Mouse (Mus musculus): ENCODE measurements around the gene Nupl2.

The Nupl2 gene

GRCm38 (mm10) chr5:24164789-24165445, at the start of gene Nupl2:
Gene Nupl2 (plus strand): TSS chr5:24164963.
- peak; percentile 85 for DNase-seq (ENCODE audit: low spot score)

GRCm38 (mm10) chr5:24122221-24122620, 42.5 kb upstream of the Nupl2 start:
- DNase-seq (ENCODE audit: low spot score): no peak

- no peak for DNase-seq (ENCODE audit: low spot score)
These were observed 40.6 kb upstream of the Nupl2 start for GRCm38 (mm10) chr5:24124175-24124574.

GRCm38 (mm10) chr5:24124579-24125276, 40.0 kb upstream of the Nupl2 start:
- no peak for DNase-seq (ENCODE audit: low spot score)

- DNase-seq (ENCODE audit: low spot score): no peak
These were observed 38.7 kb upstream of the Nupl2 start for GRCm38 (mm10) chr5:24125910-24126636.

GRCm38 (mm10) chr5:24126967-24127366, 37.8 kb upstream of the Nupl2 start:
- no peak for DNase-seq (ENCODE audit: low spot score)

- no peak for DNase-seq (ENCODE audit: low spot score)
These were observed 17.8 kb upstream of the Nupl2 start for GRCm38 (mm10) chr5:24146964-24147363.

- no peak for DNase-seq (ENCODE audit: low spot score)
These were observed 12.6 kb upstream of the Nupl2 start for GRCm38 (mm10) chr5:24152199-24152598.

GRCm38 (mm10) chr5:24156774-24157173, 8.0 kb upstream of the Nupl2 start:
- DNase-seq (ENCODE audit: low spot score): no peak

- DNase-seq (ENCODE audit: low spot score): no peak
These were observed 2.5 kb downstream of the Nupl2 start for GRCm38 (mm10) chr5:24167263-24167662.

GRCm38 (mm10) chr5:24169881-24170280, 5.1 kb downstream of the Nupl2 start:
- no peak for DNase-seq (ENCODE audit: low spot score)

- no peak for DNase-seq (ENCODE audit: low spot score)
These were observed 7.3 kb downstream of the Nupl2 start for GRCm38 (mm10) chr5:24172092-24172491.

- DNase-seq (ENCODE audit: low spot score): no peak
These were observed 16.9 kb downstream of the Nupl2 start for GRCm38 (mm10) chr5:24181514-24182295.

GRCm38 (mm10) chr5:24182296-24182734, 17.6 kb downstream of the Nupl2 start:
- no peak for DNase-seq (ENCODE audit: low spot score)

GRCm38 (mm10) chr5:24183096-24183495, 18.3 kb downstream of the Nupl2 start:
- no peak for DNase-seq (ENCODE audit: low spot score)

- DNase-seq (ENCODE audit: low spot score): no peak
These were observed 19.2 kb downstream of the Nupl2 start for GRCm38 (mm10) chr5:24184011-24184410.

- DNase-seq (ENCODE audit: low spot score): no peak
These were observed 23.7 kb downstream of the Nupl2 start for GRCm38 (mm10) chr5:24188476-24188875.

- DNase-seq (ENCODE audit: low spot score): no peak
These were observed 27.1 kb downstream of the Nupl2 start for GRCm38 (mm10) chr5:24191821-24192220.

GRCm38 (mm10) chr5:24201006-24201405, 36.2 kb downstream of the Nupl2 start:
- DNase-seq (ENCODE audit: low spot score): no peak

- no peak for DNase-seq (ENCODE audit: low spot score)
These were observed 37.7 kb downstream of the Nupl2 start for GRCm38 (mm10) chr5:24202492-24202891.

GRCm38 (mm10) chr5:24203266-24203665, 38.5 kb downstream of the Nupl2 start:
- no peak for DNase-seq (ENCODE audit: low spot score)

- no peak for DNase-seq (ENCODE audit: low spot score)
These were observed 43.2 kb downstream of the Nupl2 start for GRCm38 (mm10) chr5:24207965-24208364.

Measured in ovary, postnatal 14 days (tissue).